Mouse (Mus musculus): Measurements from ENCODE around the gene Arhgef5. TPM values are rescaled to one million over a fixed set of nuclear protein-coding genes. Genes with fewer than 3 reads are reported as not detected.
A peak's percentile ranks its signal among the peaks of the same experiment; 100 is the strongest.
"Not testable (repeated sequence)": the region's sequence is repeated elsewhere in the genome, so short reads cannot be mapped to it uniquely, and the experiment has no call there.

Arhgef5 gene
- 1 to 10 TPM; 4.2 to 4.4 TPM for total RNA-seq (2021)

DNA sequence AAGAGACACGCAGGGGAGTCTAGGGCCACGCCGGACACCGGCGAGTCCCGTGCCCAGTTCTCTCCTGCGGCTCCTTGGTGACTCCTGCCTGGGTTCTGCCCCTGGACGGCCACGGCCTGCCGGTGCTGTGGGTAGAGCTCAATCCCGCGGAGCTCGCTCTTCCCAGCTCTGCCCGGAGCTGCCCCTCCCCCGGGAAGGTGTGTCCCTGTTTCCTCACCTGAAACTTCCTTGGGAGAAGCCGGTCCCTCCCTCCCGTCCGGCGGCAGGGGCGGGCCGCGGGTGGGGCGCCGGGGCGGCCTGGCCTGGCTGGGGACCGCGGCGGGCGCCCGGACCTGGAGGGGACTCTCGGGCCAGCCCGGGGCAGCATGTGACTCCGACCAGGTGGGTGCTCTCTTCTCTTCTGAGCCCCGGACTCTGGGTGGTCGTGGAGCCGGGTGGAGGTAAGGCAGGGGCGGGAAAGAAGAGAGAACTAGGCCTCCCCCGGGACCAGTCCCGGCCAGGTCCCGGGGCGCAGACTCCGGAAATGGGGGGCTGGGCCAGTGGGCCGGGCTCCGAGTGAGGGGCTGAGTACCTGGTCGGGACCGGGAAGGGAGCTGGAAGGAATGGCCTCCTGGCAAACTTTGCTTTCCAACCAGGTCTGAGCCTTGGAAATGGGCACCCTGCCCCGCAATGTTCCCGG is at the start of gene Arhgef5:
Gene Arhgef5, plus strand, starts transcription at position 220 of the 679 bp plus-strand sequence.
- intact Hi-C loops (cut with DNase I) = no loop called here
- DNase-seq (ENCODE audit: extremely low spot score in 1 of 2, low spot score in 2 of 2) = peak in 1 of 2 experiments; percentile 58

DNA sequence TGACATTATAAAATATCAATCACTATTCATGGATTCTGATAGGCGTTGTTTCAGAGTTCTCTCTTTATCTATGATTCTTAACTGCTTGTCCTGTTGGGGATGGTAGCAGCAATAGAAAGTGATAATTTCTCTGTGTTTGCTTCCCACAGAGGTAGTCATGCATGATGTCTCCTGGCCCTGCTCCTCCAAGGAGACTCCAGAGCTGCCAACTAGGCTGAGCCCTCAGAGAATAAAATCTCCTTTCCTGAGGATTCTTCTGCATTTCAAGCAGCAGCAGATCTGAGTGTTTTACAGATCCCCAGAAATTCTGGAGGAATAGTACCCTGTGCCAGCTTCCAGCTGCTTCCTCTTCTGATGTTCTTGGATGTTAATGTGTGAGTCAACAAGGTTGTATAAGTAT is 34.1 kb upstream of the Arhgef5 start, which contains the start of gene Olfr47:
Gene Olfr47, plus strand, starts transcription at position 275 of the 400 bp plus-strand sequence.
- intact Hi-C loops (cut with DNase I) = not testable (repeated sequence)

DNA sequence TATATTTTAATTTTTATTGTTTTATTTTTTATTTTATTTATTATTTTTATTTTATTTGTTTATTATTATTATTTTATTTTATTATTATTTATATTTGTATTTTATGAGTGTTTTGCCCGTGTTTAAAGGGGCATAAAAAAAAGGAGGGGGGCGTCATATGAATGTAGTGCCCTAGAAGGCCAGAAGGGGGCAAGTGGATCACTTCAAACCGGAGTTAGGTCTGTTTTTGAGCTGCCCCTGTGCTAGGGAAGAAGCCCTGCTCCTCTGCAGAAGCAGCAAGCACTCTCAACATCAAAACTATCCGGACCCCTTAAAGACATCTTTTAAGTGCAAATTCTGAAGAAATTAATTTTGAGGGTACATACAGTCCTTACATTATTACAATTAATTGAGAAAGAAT is 23.3 kb upstream of the Arhgef5 start:
- intact Hi-C loops (cut with DNase I) = no loop called here
- DNase-seq (ENCODE audit: extremely low spot score in 1 of 2, low spot score in 2 of 2) = no peak

More for the DNA sequence above, 34.1 kb upstream of the Arhgef5 start, which contains the start of gene Olfr47:
- DNase-seq (ENCODE audit: extremely low spot score in 1 of 2, low spot score in 2 of 2) = not testable (repeated sequence)

DNA sequence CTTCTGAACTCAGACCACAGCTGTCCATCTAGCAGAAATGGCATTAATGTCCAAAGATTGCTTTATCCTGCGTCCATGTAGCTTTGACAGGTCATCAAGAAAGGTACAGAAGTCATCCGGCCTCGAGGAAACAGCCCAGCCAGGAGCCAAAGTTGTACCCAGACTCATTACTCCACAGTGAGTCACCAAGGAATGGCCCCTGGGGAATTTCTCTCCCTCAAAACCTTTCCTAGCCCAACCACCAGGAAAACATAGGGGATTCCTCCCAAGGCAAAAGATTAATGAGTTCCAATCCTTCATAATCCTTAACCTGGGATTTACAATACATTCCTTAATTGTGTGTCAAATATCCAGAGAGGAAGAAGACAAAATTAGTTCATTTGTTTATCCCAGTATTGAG is 18.0 kb upstream of the Arhgef5 start:
- no peak for DNase-seq (ENCODE audit: extremely low spot score in 1 of 2, low spot score in 2 of 2)
- intact Hi-C loops (cut with DNase I) = no loop called here

DNA sequence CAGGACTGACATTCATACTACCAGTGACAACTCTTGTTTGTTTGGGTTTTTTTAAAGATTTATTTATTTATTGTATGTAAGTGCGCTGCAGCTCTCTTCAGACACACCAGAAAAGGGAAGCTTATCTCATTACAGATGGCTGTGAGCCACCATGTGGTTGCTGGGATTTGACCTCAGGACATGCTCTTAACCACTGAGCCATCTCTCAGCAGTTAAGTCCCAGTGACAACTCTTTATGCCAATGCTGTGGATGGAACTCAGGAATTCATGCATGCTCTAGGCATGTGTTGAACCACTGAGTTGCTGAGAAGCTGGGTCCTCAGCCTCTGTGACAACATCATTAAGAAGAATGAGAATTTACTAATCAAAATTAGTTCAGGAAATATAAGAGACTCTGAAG is 12.4 kb upstream of the Arhgef5 start:
- DNase-seq (ENCODE audit: extremely low spot score in 1 of 2, low spot score in 2 of 2) = no peak

DNA sequence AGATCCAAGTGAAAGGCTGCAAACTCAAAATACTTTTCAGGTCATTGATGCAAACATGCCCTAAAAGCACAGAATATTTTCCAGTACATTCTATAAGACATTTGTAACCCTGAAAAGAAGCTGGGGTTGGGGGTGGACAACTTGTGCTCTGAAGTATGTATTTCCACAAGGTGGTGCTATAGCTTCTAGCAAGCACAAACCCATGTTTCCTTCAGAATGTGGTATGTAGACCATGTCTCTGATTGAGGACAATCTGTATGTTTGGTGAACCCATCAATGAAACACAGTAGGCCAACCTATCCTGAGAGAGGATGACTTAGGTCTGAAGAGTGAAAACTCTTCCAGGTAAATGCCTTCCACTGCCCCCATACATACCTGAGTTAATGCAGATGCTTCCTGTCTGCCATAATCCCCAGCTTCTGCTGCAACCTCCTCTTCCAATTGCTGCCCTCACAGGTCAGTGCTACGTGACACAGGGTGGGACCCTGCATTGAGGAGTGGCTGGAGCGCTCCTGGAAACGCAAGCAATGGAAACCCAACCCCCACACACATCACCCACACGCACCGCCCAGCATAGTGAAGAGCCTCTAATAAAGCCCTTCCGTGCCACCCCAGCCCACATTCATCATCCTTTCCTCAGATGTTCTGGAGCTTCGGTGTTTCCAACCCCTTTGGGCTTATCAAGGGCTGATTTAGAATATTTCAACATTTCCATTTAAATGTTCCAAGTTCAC is 11.0 kb upstream of the Arhgef5 start:
- no peak for DNase-seq (ENCODE audit: extremely low spot score in 1 of 2, low spot score in 2 of 2)
- intact Hi-C loops (cut with DNase I) = no loop called here

More for the DNA sequence above, 12.4 kb upstream of the Arhgef5 start:
- intact Hi-C loops (cut with DNase I) = no loop called here

DNA sequence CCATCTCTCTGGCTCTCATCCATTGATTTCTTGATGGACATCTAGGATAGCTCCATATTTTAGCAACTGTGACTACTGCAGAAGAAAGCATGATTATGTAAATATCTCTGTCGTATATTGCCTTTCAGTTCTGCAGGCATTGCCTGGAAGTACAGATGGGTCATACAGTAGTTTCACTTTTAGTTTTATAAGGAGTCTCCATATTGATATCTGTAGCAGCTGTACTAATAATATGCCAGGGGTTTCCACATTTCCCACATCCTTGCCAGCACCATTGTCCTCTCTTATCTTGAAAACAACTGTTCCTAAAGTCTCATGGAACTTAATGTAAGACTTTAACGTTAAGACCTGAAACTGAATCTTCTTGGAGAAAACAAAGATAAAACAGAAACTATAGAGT is 4.6 kb upstream of the Arhgef5 start:
- no peak for DNase-seq (ENCODE audit: extremely low spot score in 1 of 2, low spot score in 2 of 2)
- intact Hi-C loops (cut with DNase I) = no loop called here

DNA sequence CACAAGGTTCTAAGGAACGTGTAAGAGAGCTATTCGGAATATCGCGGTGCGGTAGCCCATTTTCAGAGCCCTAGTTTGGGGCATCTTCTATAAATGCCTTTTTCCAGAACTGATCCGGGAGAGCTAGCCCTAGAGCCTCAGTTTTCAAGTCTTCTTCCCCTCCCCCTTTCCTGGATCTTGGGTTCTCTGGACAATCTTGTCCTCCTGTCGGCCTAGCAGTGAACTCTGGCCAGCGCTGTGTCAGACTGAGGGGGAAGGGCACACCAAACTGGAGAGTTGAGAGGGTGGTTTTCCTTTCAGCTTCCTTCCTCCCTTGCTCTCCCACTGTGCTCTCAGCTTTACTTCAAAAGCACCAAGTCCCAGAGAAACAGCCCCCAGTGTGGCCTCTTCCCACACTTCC is 974 bp downstream of the Arhgef5 start:
- intact Hi-C loops (cut with DNase I) = no loop called here
- DNase-seq (ENCODE audit: extremely low spot score in 1 of 2, low spot score in 2 of 2) = peak in 1 of 2 experiments; percentile 76

DNA sequence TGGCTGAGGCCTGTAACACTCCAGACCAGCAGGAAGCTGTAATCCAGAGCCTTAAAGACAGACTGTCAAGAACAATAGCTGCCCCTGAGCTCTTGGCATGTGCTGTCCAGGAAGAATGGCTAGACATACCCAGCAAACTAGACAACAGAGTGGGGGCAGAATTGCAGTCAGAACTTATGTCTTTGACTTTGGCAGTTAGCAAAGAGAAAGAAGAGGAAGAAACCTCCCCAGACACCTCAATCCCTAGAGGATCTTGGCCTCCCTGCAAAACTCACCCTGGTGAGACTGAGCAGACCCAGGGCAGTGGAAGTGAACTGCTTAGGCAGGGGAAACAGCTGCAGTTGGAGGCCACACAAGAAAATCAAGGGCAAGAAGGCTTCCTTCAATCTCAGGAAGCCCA is 7.2 kb downstream of the Arhgef5 start:
- intact Hi-C loops (cut with DNase I) = no loop called here
- no peak for DNase-seq (ENCODE audit: extremely low spot score in 1 of 2, low spot score in 2 of 2)

DNA sequence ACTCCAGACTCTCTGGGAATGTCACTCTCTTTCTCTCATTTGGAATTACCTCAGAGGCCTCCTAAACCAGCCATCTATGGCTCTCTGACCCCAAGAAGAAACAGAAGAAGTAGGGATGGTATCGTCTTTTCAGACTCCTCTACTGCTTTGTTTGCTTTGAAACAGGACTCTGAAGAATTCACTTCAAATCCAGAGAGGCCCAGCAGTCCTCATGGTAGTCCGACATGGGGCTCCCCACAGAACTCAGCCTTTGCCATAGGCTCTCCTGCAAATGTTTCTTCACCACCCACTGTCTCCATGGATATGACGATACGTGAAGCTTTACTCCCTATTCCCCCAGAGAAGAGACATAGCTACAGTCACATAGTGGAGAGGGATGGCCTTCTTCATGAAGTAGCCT is 8.7 kb downstream of the Arhgef5 start:
- DNase-seq (ENCODE audit: extremely low spot score in 1 of 2, low spot score in 2 of 2) = no peak
- intact Hi-C loops (cut with DNase I) = no loop called here

DNA sequence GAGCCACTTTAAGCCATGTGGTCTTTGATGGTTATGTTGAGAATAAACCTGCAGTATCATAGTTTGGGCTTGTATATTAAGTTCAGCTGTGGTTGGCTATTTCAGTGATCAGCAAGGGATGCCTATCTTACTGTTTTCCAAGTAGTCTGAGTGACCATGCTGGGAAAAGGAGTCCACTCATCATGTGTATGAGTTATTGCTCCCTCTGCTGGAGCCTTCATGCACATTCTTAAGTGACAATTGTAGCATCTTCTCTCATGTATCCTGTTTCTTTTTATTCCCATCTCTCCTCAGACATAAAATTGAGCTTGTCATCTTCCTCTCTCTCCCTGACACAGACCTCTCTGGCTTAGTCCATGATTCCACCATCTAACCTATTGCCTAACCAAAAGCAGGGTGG is 12.9 kb downstream of the Arhgef5 start:
- intact Hi-C loops (cut with DNase I) = no loop called here
- DNase-seq (ENCODE audit: extremely low spot score in 1 of 2, low spot score in 2 of 2) = no peak

DNA sequence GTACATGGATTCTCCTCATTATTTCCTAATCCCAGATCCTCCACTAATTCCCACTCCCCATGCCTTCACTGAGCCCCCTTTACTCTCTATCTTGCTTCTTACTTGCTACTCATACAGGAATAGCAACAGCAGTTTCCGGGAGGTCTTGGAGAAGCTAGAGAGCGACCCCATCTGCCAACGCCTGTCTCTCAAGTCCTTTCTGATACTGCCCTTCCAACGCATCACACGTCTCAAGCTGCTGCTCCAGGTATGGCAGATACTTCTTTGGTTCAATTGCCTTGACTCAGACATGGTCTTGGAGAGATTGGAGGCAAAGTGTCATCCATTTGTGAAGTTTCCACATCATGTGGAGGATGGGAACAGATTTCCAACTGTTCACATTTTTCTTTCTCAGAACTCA is 15.1 kb downstream of the Arhgef5 start:
- DNase-seq (ENCODE audit: extremely low spot score in 1 of 2, low spot score in 2 of 2) = no peak
- intact Hi-C loops (cut with DNase I) = no loop called here

DNA sequence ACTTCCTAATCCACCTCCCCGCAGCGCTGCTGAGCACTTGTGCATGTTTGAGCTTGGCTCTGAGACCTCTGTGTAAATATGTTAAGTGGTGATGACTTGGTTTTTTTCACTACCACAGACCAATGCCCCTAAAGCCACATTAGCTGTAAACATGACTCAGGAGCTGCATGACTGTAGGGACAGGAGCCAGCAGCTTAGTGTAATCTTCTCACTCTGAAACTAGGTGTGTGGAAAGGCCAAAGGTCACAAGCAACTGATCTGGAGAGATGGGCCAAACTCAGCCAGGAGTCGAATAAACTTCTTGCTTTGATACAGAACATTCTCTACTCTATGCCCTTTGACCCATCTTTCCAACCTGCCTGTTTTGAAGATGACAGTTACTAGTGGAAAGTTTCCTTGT is 26.7 kb downstream of the Arhgef5 start:
- DNase-seq (ENCODE audit: extremely low spot score in 1 of 2, low spot score in 2 of 2) = no peak
- intact Hi-C loops (cut with DNase I) = loop anchor here (10.0 kb wide), 1 partner anchor 267 kb away; no protein-coding TSS in a partner anchor

DNA sequence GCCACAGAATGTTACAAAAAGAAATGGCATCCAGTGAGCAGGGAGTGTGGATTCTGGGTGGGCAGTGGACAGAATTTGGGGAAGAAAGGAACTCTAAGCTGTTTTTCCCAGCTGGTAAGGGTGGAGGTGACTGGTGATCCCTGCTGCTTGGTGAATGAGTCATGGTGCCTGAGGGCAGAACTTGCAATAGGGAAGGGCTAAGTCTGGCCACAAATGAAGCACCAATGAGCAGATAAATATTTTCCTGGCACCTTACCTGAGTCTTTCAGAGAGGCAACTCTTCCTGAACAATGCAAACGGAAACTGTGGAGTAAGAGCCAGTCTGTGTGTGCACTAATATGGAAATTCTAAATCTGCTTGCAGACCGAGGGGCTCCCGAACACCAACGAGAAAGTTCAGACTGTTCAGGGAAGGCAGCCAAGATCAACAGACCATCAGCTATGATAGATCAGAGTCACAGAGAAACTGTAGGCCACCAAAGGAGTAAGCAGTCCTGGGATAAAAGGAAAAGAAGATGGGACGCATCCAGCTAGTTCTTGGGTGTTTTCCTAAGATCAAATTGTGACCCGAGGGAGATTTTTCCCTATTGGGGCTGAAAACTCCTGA is 27.2 kb downstream of the Arhgef5 start:
- intact Hi-C loops (cut with DNase I) = loop anchor here (10.0 kb wide), 1 partner anchor 268 kb away; no protein-coding TSS in a partner anchor
- no peak for DNase-seq (ENCODE audit: extremely low spot score in 1 of 2, low spot score in 2 of 2)

DNA sequence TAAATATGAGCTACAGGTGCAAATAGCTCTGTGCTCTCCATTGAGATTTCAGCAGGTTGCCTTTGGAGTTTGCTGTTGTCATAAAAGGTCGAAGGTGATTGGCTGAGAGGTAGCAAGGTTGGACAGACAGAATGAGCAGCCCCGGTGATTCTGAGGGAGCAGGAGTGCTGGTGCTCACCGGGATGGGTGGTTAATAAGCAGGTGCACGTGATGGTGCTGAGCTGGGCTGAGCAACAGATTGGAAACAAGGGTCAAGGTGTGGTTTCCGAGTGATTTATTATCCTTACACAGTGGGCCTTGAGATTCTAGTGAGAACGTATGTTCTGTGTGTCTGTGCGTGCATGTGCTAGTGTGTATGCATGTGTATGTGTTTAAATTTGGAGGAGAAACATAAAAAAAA is 27.8 kb downstream of the Arhgef5 start:
- intact Hi-C loops (cut with DNase I) = loop anchor here (10.0 kb wide), 1 partner anchor 268 kb away; no protein-coding TSS in a partner anchor
- DNase-seq (ENCODE audit: extremely low spot score in 1 of 2, low spot score in 2 of 2) = no peak

DNA sequence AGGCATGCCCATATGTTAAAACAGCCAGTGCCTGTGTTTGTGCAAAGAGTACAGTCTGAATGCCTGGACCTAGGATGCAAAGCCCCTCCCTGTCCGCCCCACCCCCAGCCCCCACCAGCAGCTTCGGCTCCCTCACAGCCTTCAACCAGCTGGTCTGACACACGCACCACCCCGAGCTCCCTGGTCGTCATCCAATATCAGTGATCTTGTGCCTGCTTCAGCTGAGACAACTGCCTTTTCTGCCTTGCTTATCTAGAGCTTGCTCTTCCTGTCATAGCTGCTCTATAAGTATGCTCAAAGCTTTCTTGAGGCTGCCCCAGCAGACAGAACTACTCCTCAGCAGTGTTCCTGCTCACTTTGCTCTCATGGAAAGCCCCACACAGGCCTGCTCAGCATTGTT is 30.5 kb downstream of the Arhgef5 start:
- DNase-seq (ENCODE audit: extremely low spot score in 1 of 2, low spot score in 2 of 2) = no peak

DNA sequence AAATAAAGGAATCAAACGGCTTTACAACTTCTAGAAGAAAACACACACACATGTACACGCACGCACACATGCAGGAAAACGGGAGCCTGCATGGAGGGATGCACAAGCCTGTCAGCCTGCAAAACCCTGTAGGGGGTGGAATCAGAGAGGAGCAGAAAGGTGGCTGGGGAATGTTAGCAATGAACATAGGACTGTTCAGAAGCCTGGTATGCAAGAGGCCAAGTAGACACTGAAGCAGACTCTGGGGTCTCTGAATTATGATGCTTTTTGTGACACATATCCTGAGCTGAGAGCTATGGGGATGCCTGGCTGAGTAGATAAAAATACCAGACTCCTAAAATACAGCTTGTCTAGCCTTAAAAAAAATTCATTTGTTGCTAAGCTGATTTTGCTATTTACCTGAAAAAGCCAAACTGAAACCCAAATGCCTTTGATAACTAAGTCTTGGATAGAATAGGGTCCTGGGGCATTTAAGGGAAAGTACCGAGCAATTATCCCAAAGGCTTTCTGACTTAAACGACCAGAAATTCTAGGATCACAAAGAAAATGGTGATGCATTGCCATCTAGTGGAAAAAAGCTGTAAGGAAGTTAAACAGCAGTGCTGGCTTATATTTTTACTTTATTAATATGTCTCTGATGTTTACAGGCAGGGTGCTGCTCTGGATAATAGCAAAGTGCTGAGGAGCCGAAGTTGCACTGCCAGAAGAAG is 31.6 kb downstream of the Arhgef5 start:
- peak in 1 of 2 experiments; percentile 54 for DNase-seq (ENCODE audit: extremely low spot score in 1 of 2, low spot score in 2 of 2)
- intact Hi-C loops (cut with DNase I) = loop anchor here (5.0 to 10.0 kb wide), 2 partner anchors 272 to 430 kb away; no protein-coding TSS in a partner anchor

More for the DNA sequence above, 30.5 kb downstream of the Arhgef5 start:
- intact Hi-C loops (cut with DNase I) = loop anchor here (5.0 to 10.0 kb wide), 2 partner anchors 271 to 429 kb away; no protein-coding TSS in a partner anchor

DNA sequence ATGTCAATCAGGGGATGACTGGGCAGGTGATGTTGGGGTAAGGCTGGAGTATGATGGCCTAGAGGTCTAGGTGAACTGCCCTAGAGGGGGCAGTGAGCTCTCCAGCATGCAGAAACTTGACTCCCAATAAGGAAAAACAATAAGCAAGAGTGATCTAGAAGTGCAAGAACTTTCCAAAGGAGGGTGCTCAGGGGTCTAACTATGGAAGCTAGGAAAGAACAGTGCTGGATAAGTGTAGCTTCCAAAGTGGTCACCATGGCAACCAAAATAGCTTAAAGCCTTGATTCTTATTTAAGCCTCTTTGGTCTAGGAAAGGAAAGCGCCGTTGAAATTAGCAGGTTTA is 32.1 kb downstream of the Arhgef5 start:
- DNase-seq (ENCODE audit: extremely low spot score in 1 of 2, low spot score in 2 of 2) = peak in 1 of 2 experiments; percentile 68
- intact Hi-C loops (cut with DNase I) = loop anchor here (5.0 to 10.0 kb wide), 2 partner anchors 273 to 430 kb away; no protein-coding TSS in a partner anchor

DNA sequence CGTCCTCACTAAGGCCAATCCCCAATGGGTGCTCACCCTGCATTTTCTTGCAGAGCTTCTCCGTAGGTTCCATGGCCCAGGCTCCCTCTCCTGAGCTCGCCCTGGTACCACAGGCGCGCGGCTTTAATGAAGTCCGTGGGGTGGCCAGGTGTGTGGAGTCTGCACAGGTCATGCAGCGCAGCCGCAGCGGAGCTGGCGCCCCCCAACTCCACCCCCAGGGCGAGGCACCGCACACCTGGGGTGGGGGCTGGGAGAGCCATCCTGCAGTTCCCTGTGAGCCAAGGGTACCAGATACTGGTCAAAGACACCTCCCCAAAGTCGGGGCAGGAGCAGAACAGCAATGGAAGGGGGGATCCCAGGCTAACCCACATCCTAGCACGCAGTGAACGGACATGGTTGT is 44.1 kb downstream of the Arhgef5 start, which contains the start of gene Nobox:
Gene Nobox, minus strand, starts transcription at position 101 of the 400 bp plus-strand sequence.
- intact Hi-C loops (cut with DNase I) = no loop called here
- no peak for DNase-seq (ENCODE audit: extremely low spot score in 1 of 2, low spot score in 2 of 2)

Measured in left cerebral cortex, postnatal 10 days (tissue).